Mouse (Mus musculus): ENCODE data around the gene Pnpo.

DNA sequence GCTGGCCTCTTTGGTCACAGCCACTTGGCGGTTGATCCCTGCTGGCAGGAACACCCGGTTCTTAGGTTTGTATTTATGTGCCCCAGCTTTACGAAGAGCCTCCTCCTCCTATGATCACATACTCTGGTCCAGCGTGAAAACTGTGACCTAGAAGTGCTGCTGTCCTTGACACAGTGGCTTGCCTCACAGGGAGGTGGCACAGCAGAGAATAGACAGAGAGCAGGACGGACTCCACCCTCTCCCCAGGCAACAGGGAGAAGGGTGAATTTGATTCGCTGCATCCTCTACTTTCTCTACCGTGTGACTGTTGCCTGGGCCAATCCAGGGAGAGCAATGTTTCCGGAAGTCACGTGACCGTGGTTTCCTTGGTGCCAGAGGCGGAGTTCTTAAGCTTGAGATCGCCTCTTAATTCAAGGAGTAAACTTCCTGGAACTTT is 8.8 kb downstream of the Pnpo start:
- no peak for TF ChIP-seq CTCF (IDR thresholded peaks at IDR 0.05; ENCODE audit: low read depth)
- no peak for TF ChIP-seq EP300 (optimal IDR thresholded peaks at IDR 0.05)

Data from stomach, postnatal 0 days (tissue).